In the genomic region with DNA sequence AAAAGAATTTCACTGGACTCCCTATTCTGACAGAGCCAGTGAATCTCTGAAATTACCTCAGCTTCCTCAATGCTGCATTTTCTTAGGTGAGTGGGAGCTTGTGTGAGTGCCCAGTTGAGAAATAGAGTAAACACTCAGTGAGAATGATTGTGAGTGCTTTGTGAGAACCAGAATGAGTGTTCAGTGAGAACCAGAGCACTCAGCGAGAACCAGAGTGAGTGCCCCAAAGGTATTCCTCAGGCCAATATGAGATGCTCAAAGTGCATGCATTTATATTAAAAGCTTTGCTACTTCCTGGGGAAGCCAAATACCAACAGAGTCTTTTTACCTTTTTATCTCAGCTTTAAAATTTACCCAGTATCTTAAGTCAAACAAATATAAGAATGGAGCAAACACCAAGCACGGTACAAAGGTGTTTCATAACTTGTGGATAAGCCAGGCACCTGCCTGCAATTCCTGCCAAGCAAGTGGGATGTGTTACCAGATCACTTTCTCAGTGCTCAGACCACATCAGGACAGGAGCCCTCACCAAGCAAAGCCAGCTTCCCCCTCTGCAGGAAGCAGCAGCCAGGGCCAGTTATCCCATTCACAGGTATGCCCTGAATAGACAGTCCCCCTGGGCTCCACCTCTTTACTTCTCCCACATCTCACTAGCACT, we compare ENCODE assay signal across 16 mouse cellular contexts. TPM values are rescaled to one million over a fixed set of nuclear protein-coding genes. Genes with fewer than 3 reads are reported as not detected.
"Had no signal": no experiment of that assay in that cellular context is flagged by ENCODE, and none has a peak within 500 bp of the region (broad histone marks: within the 10 kb centered on the region; RNA-seq: fewer than 3 reads in every experiment).

No protein-coding gene starts in this region.

- H3K9me3 ChIP-seq: kidney, embryonic 15.5 days; limb, embryonic 10.5 days; liver, embryonic 13.5 days; midbrain, embryonic 15.5 days; neural tube, embryonic 12.5 days had no signal

- H3K4me2 ChIP-seq: kidney, embryonic 15.5 days; liver, embryonic 13.5 days; midbrain, embryonic 11.5 days; midbrain, embryonic 15.5 days; neural tube, embryonic 12.5 days had no signal

- DNase-seq: kidney, adult 2 months; kidney, postnatal 14 days; liver, embryonic 13.5 days; liver, postnatal 0 days; thymus, adult 18-20 months; thymus, postnatal 14 days had no signal

- H3K4me3 ChIP-seq: kidney, embryonic 15.5 days; left cerebral cortex, adult 2 months; limb, embryonic 10.5 days; liver, embryonic 13.5 days; megakaryocyte, embryonic 14.5 days; midbrain, embryonic 15.5 days; neural tube, embryonic 12.5 days had no signal

- ATAC-seq: hindbrain, postnatal 0 days; liver, postnatal 0 days; midbrain, embryonic 15.5 days had no signal

- H3K27me3 ChIP-seq: kidney, embryonic 15.5 days; liver, embryonic 13.5 days; midbrain, embryonic 15.5 days; neural tube, embryonic 12.5 days had no signal

- H3K36me3 ChIP-seq: kidney, embryonic 15.5 days; limb, embryonic 10.5 days; liver, embryonic 13.5 days; midbrain, embryonic 15.5 days; neural tube, embryonic 12.5 days had no signal

- H3K27ac ChIP-seq: hindbrain, postnatal 0 days; kidney, embryonic 15.5 days; left cerebral cortex, adult 2 months; limb, embryonic 10.5 days; liver, embryonic 13.5 days; midbrain, embryonic 15.5 days; neural tube, embryonic 12.5 days had no signal

- H3K4me1 ChIP-seq: liver, embryonic 13.5 days; midbrain, embryonic 15.5 days; neural tube, embryonic 12.5 days had no signal

- H3K9ac ChIP-seq: kidney, embryonic 15.5 days; liver, embryonic 13.5 days; liver, postnatal 0 days; midbrain, embryonic 15.5 days; neural tube, embryonic 12.5 days had no signal

RNA-seq across cellular contexts. Expression of gene Kcnj15, which starts 22.3 kb away (rescaled TPM):
- total RNA-seq: left cerebral cortex, adult 2 months; monocyte, adult 5-6 weeks; neutrophil, adult 5-6 weeks had no signal
